Mouse (Mus musculus) hindbrain, embryonic 15.5 days (tissue): ENCODE measurements at regions not wholly inside any gene's neighbourhood (a gene's known extent, or its start where the extent isn't known, plus 50 kb on each side); places are given as distances from the start of the nearest gene placed in this dataset.

Experiments used
- ATAC-seq: fragments of 200-750 bp; cut with Nextera tagmentation; 2 replicates; pipeline ENCODE4 v1.8.0; 2017; ENCODE audit warnings: low read depth, moderate number of reproducible peaks, moderate TSS enrichment; ENCODE audit not compliant: low FRiP score
- H3K27ac ChIP-seq: fragments of 300-500 bp; sonication (generic); replicated peaks from 2 replicates; pipeline ENCODE4 v1.5.1; 2015; ENCODE audit warnings: mild to moderate bottlenecking, inconsistent platforms
- H3K27me3 ChIP-seq: fragments of 300-500 bp; sonication (generic); 2 replicates; pipeline ENCODE4 v1.6.1; 2015; ENCODE audit warnings: control low read depth, inconsistent platforms
- H3K36me3 ChIP-seq: fragments of 300-500 bp; sonication (generic); 2 replicates; pipeline ENCODE4 v1.6.1; 2015; ENCODE audit warnings: control low read depth, inconsistent platforms
- H3K4me1 ChIP-seq: fragments of 300-500 bp; sonication (generic); replicated peaks from 2 replicates; pipeline ENCODE4 v1.6.1; 2015; ENCODE audit warnings: control low read depth, inconsistent platforms
- H3K4me2 ChIP-seq: fragments of 300-500 bp; sonication (generic); 2 replicates; pipeline ENCODE4 v1.6.1; 2015; ENCODE audit warnings: moderate library complexity, mild to moderate bottlenecking, inconsistent platforms
- H3K4me3 ChIP-seq: fragments of 300-500 bp; sonication (generic); 2 replicates; pipeline ENCODE4 v1.5.1; 2015; ENCODE audit warnings: mild to moderate bottlenecking, inconsistent platforms
- H3K9ac ChIP-seq: fragments of 300-500 bp; sonication (generic); 2 replicates; pipeline ENCODE4 v1.6.1; 2015; ENCODE audit warnings: inconsistent platforms
- H3K9me3 ChIP-seq: fragments of 300-500 bp; sonication (generic); 2 replicates; pipeline ENCODE4 v1.6.1; 2016; ENCODE audit warnings: control low read depth, inconsistent platforms
- WGBS: fragments of 180-500 bp; shearing (Covaris S2); methylation state at CpG from one replicate; pipeline ENCODE4 v1.1.7; 2015; 5-methylcytosine and 5-hydroxymethylcytosine counted together

GRCm38 (mm10) chr14:24606444-24607173 is 119.7 kb downstream of the Rps24 start:
- Histone ChIP-seq H3K9me3 (no peaks in the 10 kb centered on the region), H3K27ac (peak overlapping the region; percentile 41; the same call in 1 of the 2 replicates), H3K4me2 (no peak overlapping the region), H3K27me3 (no peaks in the 10 kb centered on the region), H3K4me3 (no peak overlapping the region), H3K9ac (no peak overlapping the region), H3K4me1 (peaks cover 13% of the 10 kb centered on the region), H3K36me3 (no peaks in the 10 kb centered on the region)
- peak; percentile 44; the same call in 1 of the 2 replicates for ATAC-seq
- 16% methylated on average over 14 of the region's 14 CpGs for WGBS

- H3K9me3 ChIP-seq, result no peaks in the 10 kb centered on the region
- H3K27me3 ChIP-seq, result no peaks in the 10 kb centered on the region
- no peak overlapping the region for H3K4me3 ChIP-seq
- H3K27ac ChIP-seq, result no peak overlapping the region
- WGBS, result 89% methylated on average over 1 of the region's 1 CpGs
- H3K36me3 ChIP-seq, result no peaks in the 10 kb centered on the region
- peaks cover 24% of the 10 kb centered on the region for H3K4me1 ChIP-seq
- no peak overlapping the region for H3K4me2 ChIP-seq
- no peak for ATAC-seq
- H3K9ac ChIP-seq, result no peak overlapping the region
Measured at GRCm38 (mm10) chr14:24608356-24608755, 121.4 kb downstream of the Rps24 start.

GRCm38 (mm10) chr14:24612254-24612995 is 125.5 kb downstream of the Rps24 start:
- 56% methylated on average over 4 of the region's 4 CpGs for WGBS

GRCm38 (mm10) chr14:24615776-24616175 is 128.9 kb downstream of the Rps24 start:
- Histone ChIP-seq H3K9me3 (no peaks in the 10 kb centered on the region), H3K4me1 (peaks cover 52% of the 10 kb centered on the region), H3K9ac (no peak overlapping the region), H3K27me3 (no peaks in the 10 kb centered on the region), H3K27ac (peak overlapping the region; percentile 93), H3K4me2 (no peak overlapping the region), H3K36me3 (no peaks in the 10 kb centered on the region), H3K4me3 (no peak overlapping the region)
- 62% methylated on average over 3 of the region's 3 CpGs for WGBS
- ATAC-seq, result no peak

More at GRCm38 (mm10) chr14:24612254-24612995, 125.5 kb downstream of the Rps24 start:
- Histone ChIP-seq H3K36me3 (no peaks in the 10 kb centered on the region), H3K9ac (no peak overlapping the region), H3K9me3 (no peaks in the 10 kb centered on the region), H3K4me2 (no peak overlapping the region), H3K4me1 (peaks cover 32% of the 10 kb centered on the region), H3K4me3 (no peak overlapping the region), H3K27me3 (no peaks in the 10 kb centered on the region), H3K27ac (peak overlapping the region; percentile 58)
- no peak for ATAC-seq

GRCm38 (mm10) chr14:24616306-24617125 is 129.6 kb downstream of the Rps24 start:
- WGBS, result 16% methylated on average over 10 of the region's 10 CpGs
- H3K27me3 ChIP-seq, result no peaks in the 10 kb centered on the region
- H3K36me3 ChIP-seq, result no peaks in the 10 kb centered on the region
- ATAC-seq, result 0 out of 2 replicates have a peak, but pooled peaks have one; percentile 23
- H3K4me1 ChIP-seq, result peaks cover 52% of the 10 kb centered on the region
- H3K9me3 ChIP-seq, result no peaks in the 10 kb centered on the region
- no peak overlapping the region for H3K4me3 ChIP-seq
- H3K27ac ChIP-seq, result peak overlapping the region; percentile 93
- peak overlapping the region; percentile 32; the same call in 1 of the 2 replicates for H3K4me2 ChIP-seq
- peak overlapping the region; percentile 6; the same call in 1 of the 2 replicates for H3K9ac ChIP-seq

- ATAC-seq, result no peak
- Histone ChIP-seq H3K27me3 (no peaks in the 10 kb centered on the region), H3K4me2 (peak overlapping the region; percentile 32; the same call in 1 of the 2 replicates), H3K4me1 (peaks cover 52% of the 10 kb centered on the region), H3K4me3 (no peak overlapping the region), H3K27ac (peak overlapping the region; percentile 93), H3K9ac (peak overlapping the region; percentile 6; the same call in 1 of the 2 replicates), H3K9me3 (no peaks in the 10 kb centered on the region), H3K36me3 (no peaks in the 10 kb centered on the region)
- 10% methylated on average over 3 of the region's 3 CpGs for WGBS
Measured at GRCm38 (mm10) chr14:24617126-24617375, 130.1 kb downstream of the Rps24 start.

- Histone ChIP-seq H3K36me3 (no peaks in the 10 kb centered on the region), H3K9me3 (no peaks in the 10 kb centered on the region), H3K4me3 (no peak overlapping the region), H3K4me1 (peaks cover 48% of the 10 kb centered on the region), H3K9ac (peak overlapping the region; percentile 6; the same call in 1 of the 2 replicates), H3K27ac (peak overlapping the region; percentile 93), H3K27me3 (no peaks in the 10 kb centered on the region), H3K4me2 (0 out of 2 replicates have a peak overlapping the region, but pooled peaks have one; percentile 32)
- peak; percentile 92 for ATAC-seq
- 12% methylated on average over 10 of the region's 10 CpGs for WGBS
Measured at GRCm38 (mm10) chr14:24617393-24617861, 130.5 kb downstream of the Rps24 start.

- H3K9ac ChIP-seq, result 0 out of 2 replicates have a peak overlapping the region, but pooled peaks have one; percentile 6
- H3K9me3 ChIP-seq, result no peaks in the 10 kb centered on the region
- no peaks in the 10 kb centered on the region for H3K27me3 ChIP-seq
- H3K4me1 ChIP-seq, result peaks cover 41% of the 10 kb centered on the region
- no peaks in the 10 kb centered on the region for H3K36me3 ChIP-seq
- H3K4me3 ChIP-seq, result no peak overlapping the region
- H3K4me2 ChIP-seq, result peak overlapping the region; percentile 1; the same call in 1 of the 2 replicates
- H3K27ac ChIP-seq, result peak overlapping the region; percentile 93
- 10% methylated on average over 16 of the region's 16 CpGs for WGBS
- ATAC-seq, result peak; percentile 49
Measured at GRCm38 (mm10) chr14:24618226-24619038, 131.5 kb downstream of the Rps24 start.

- H3K4me2 ChIP-seq, result no peak overlapping the region
- no peak overlapping the region for H3K4me3 ChIP-seq
- H3K4me1 ChIP-seq, result no peaks in the 10 kb centered on the region
- no peak overlapping the region for H3K27ac ChIP-seq
- no peaks in the 10 kb centered on the region for H3K9me3 ChIP-seq
- no peak overlapping the region for H3K9ac ChIP-seq
- WGBS, result 97% methylated on average over 1 of the region's 1 CpGs
- H3K36me3 ChIP-seq, result no peaks in the 10 kb centered on the region
- no peak for ATAC-seq
- H3K27me3 ChIP-seq, result no peaks in the 10 kb centered on the region
Measured at GRCm38 (mm10) chr14:24631994-24632393, 145.1 kb downstream of the Rps24 start.

GRCm38 (mm10) chr14:24641853-24642252 is 154.9 kb downstream of the Rps24 start:
- Histone ChIP-seq H3K27ac (no peak overlapping the region), H3K27me3 (no peaks in the 10 kb centered on the region), H3K9me3 (no peaks in the 10 kb centered on the region), H3K4me2 (no peak overlapping the region), H3K4me3 (no peak overlapping the region), H3K9ac (no peak overlapping the region), H3K36me3 (no peaks in the 10 kb centered on the region), H3K4me1 (peaks cover 24% of the 10 kb centered on the region)
- no peak for ATAC-seq
- WGBS, result 50% methylated on average over 5 of the region's 5 CpGs
